25 mouse cellular contexts compared by ENCODE assay signal in genomic region chr12:25313212-25313611, GRCm38 (mm10).
"Had no signal": no experiment of that assay in that cellular context is flagged by ENCODE, and none has a peak within 500 bp of the region (broad histone marks: within the 10 kb centered on the region; RNA-seq: fewer than 3 reads in every experiment).

No protein-coding gene starts in this region.

- H3K4me1 ChIP-seq: hindbrain, embryonic 12.5 days; liver, embryonic 13.5 days; liver, embryonic 15.5 days had no signal

- H3K4me2 ChIP-seq: heart, embryonic 12.5 days; hindbrain, embryonic 12.5 days; hindbrain, embryonic 14.5 days; intestine, embryonic 15.5 days; limb, embryonic 12.5 days; liver, embryonic 11.5 days; liver, embryonic 13.5 days; liver, embryonic 15.5 days had no signal

- H3K9ac ChIP-seq: heart, embryonic 12.5 days; hindbrain, embryonic 12.5 days; hindbrain, embryonic 14.5 days; intestine, embryonic 15.5 days; limb, embryonic 12.5 days; liver, embryonic 13.5 days; liver, embryonic 15.5 days; liver, postnatal 0 days had no signal

- H3K9me3 ChIP-seq: heart, embryonic 12.5 days; hindbrain, embryonic 10.5 days; hindbrain, embryonic 12.5 days; intestine, embryonic 15.5 days; limb, embryonic 10.5 days; limb, embryonic 12.5 days; liver, embryonic 13.5 days; liver, embryonic 15.5 days had no signal

- H3K4me3 ChIP-seq: heart, adult 2 months; heart, embryonic 12.5 days; hindbrain, embryonic 10.5 days; hindbrain, embryonic 12.5 days; intestine, embryonic 15.5 days; layer of hippocampus, adult 2 months; left cerebral cortex, adult 2 months; limb, embryonic 10.5 days; limb, embryonic 12.5 days; liver, embryonic 13.5 days; liver, embryonic 15.5 days had no signal

- H3K36me3 ChIP-seq: heart, embryonic 12.5 days; hindbrain, embryonic 10.5 days; hindbrain, embryonic 12.5 days; intestine, embryonic 15.5 days; limb, embryonic 10.5 days; limb, embryonic 12.5 days; liver, embryonic 13.5 days; liver, embryonic 15.5 days had no signal

- H3K27ac ChIP-seq: heart, adult 2 months; hindbrain, embryonic 10.5 days; hindbrain, embryonic 12.5 days; hindbrain, embryonic 14.5 days; intestine, embryonic 15.5 days; layer of hippocampus, adult 2 months; left cerebral cortex, adult 2 months; limb, embryonic 10.5 days; limb, embryonic 12.5 days; liver, embryonic 13.5 days; liver, embryonic 15.5 days had no signal

- H3K27me3 ChIP-seq: heart, embryonic 12.5 days; hindbrain, embryonic 12.5 days; intestine, embryonic 15.5 days; limb, embryonic 12.5 days; liver, embryonic 13.5 days; liver, embryonic 15.5 days had no signal

- DNase-seq: gastrocnemius, postnatal 14 days; gastrocnemius, postnatal 36 days; heart, adult 11 months; heart, adult 2 months; heart, postnatal 10 days; heart, postnatal 4 days; kidney, adult 18-20 months; kidney, adult 8-10 months; kidney, postnatal 10 days; kidney, postnatal 25 days; kidney, postnatal 4 days; liver; liver, embryonic 13.5 days; liver, postnatal 0 days had no signal
